14 mouse cellular contexts compared by ENCODE assay signal in the genomic region with DNA sequence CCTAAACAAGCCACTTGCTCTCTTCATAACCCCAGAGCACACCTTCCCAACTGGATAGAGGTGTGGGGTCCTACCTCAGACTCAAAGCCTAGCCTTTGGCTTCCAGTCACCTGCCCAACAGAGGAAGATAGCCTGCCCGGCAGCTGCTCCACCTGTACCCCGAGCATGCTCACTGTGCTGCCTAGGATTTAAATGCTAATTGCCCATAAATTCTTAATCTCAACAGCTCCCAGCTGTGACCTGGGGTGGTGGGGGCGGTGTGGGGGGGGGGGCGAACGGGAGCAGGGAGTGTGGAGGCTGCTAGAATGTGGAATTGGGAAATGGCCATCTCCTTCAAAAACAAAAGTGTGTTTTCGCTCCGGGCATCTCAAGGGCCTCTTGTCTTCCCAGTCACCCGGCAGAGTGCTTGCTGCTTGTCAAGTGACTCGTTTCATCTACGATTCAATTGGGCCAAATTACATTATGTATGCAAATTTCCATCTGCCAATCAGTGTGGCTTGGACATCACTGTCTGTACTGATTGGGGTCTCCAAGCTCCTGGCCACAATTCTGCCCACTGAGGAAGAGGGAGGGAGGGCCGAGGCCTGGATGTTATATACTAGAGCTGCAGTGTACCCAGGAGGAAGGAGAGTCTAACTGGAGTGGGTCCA.
A peak's percentile ranks its signal among the peaks of the same experiment; 100 is the strongest.
DNase-seq lines count a peak whose midpoint lies in the region; ATAC-seq lines count a peak whose summit lies in the region.
"Had no signal": no experiment of that assay in that cellular context is flagged by ENCODE, and none has a peak within 500 bp of the region (broad histone marks: within the 10 kb centered on the region; RNA-seq: fewer than 3 reads in every experiment).

No protein-coding gene starts in this region.

- H3K27me3 ChIP-seq in neural tube, embryonic 12.5 days (replicated peaks), result peaks cover 6% of the 10 kb centered on the region; the same call in 1 of the 2 replicates
- H3K27me3 ChIP-seq in hindbrain, embryonic 15.5 days, result 0 out of 2 replicates have a peak, but pooled peaks cover 2% of the 10 kb centered on the region
- H3K27me3 ChIP-seq: liver, embryonic 13.5 days had no signal

- H3K9me3 ChIP-seq in neural tube, embryonic 12.5 days, result no peaks in the 10 kb centered on the region
- H3K9me3 ChIP-seq in hindbrain, embryonic 15.5 days, result no peaks in the 10 kb centered on the region
- H3K9me3 ChIP-seq: heart, embryonic 13.5 days; liver, embryonic 13.5 days had no signal

- WGBS in neural tube, embryonic 12.5 days, result 15% methylated on average over 11 of the region's 11 CpGs
- 21% methylated on average over 11 of the region's 11 CpGs for WGBS in hindbrain, embryonic 15.5 days

- peaks cover 19% of the 10 kb centered on the region; the same call in 1 of the 2 replicates for H3K4me1 ChIP-seq in neural tube, embryonic 12.5 days
- peaks cover 18% of the 10 kb centered on the region for H3K4me1 ChIP-seq in hindbrain, embryonic 15.5 days (replicated peaks)
- H3K4me1 ChIP-seq: liver, embryonic 13.5 days had no signal

- H3K4me2 ChIP-seq in neural tube, embryonic 12.5 days (replicated peaks), result peak overlapping the region; percentile 36
- no peak overlapping the region for H3K4me2 ChIP-seq in hindbrain, embryonic 15.5 days
- H3K4me2 ChIP-seq: heart, embryonic 13.5 days; liver, embryonic 13.5 days had no signal

- H3K4me3 ChIP-seq in neural tube, embryonic 12.5 days, result no peak overlapping the region
- H3K4me3 ChIP-seq in hindbrain, embryonic 15.5 days, result no peak overlapping the region
- H3K4me3 ChIP-seq: heart, embryonic 13.5 days; liver, embryonic 13.5 days had no signal

- H3K36me3 ChIP-seq in neural tube, embryonic 12.5 days, result no peaks in the 10 kb centered on the region
- no peaks in the 10 kb centered on the region for H3K36me3 ChIP-seq in hindbrain, embryonic 15.5 days
- H3K36me3 ChIP-seq: heart, embryonic 13.5 days; liver, embryonic 13.5 days had no signal

- peak; percentile 68 for ATAC-seq in neural tube, embryonic 12.5 days (ENCODE audit: low FRiP score, low read depth)
- peak; percentile 72; the same call in 1 of the 2 replicates for ATAC-seq in hindbrain, embryonic 15.5 days (ENCODE audit: low FRiP score, low read depth)

- no peak overlapping the region for H3K27ac ChIP-seq in neural tube, embryonic 12.5 days
- H3K27ac ChIP-seq in hindbrain, embryonic 15.5 days (replicated peaks), result no peak overlapping the region
- H3K27ac ChIP-seq: heart, embryonic 13.5 days; liver, embryonic 13.5 days; stomach, postnatal 0 days had no signal

- DNase-seq in neural tube, embryonic 10.5 days (ENCODE audit: extremely low spot score, low spot score), result no peak
- DNase-seq in lung, postnatal 4 days, result peak; percentile 47 to 78
- DNase-seq in retina, postnatal 7 days (ENCODE audit: low read depth, low spot score), result peak; percentile 14
- no peak for DNase-seq in frontal cortex, postnatal 14 days (ENCODE audit: low spot score in 2 of 2)
- DNase-seq in adrenal gland, adult (ENCODE audit: inconsistent age in 2 of 2, low spot score in 1 of 2), result no peak
- no peak for DNase-seq in left cerebral cortex, postnatal 10 days (ENCODE audit: extremely low spot score in 1 of 2, low spot score in 2 of 2)
- DNase-seq: adrenal gland, postnatal 14 days; cerebellum, adult 9-10 months; kidney, adult 18-20 months; liver, embryonic 13.5 days had no signal

- intact Hi-C loops in left cerebral cortex, postnatal 10 days (cut with DNase I), result no loop called here

- no peak overlapping the region for H3K9ac ChIP-seq in neural tube, embryonic 12.5 days
- no peak overlapping the region for H3K9ac ChIP-seq in hindbrain, embryonic 15.5 days
- H3K9ac ChIP-seq: heart, embryonic 13.5 days; liver, embryonic 13.5 days had no signal

Comparison
In these comparisons a context has a peak if more than half of its experiments do, and no peak if none do; other contexts are left out.
1. DNase-seq: peak in lung, postnatal 4 days (2 of 2) and retina, postnatal 7 days (single experiment); none in neural tube, embryonic 10.5 days (single experiment), frontal cortex, postnatal 14 days (0 of 2), adrenal gland, adult (0 of 2) and left cerebral cortex, postnatal 10 days (0 of 2).